Mouse (Mus musculus): ENCODE measurements around the gene Shmt2. TPM values are rescaled to one million over a fixed set of nuclear protein-coding genes. Genes with fewer than 3 reads are reported as not detected.

Gene Shmt2
- polyA plus RNA-seq, 1 experiment from 2014 or later = 116 TPM

- Histone ChIP-seq H3K9ac (no peak overlapping the region), H3K27me3 (peaks cover 99% of the 10 kb centered on the region), H3K9me3 (replicated peaks) (no peaks in the 10 kb centered on the region), H3K4me1 (peaks cover 62% of the 10 kb centered on the region), H3K36me3 (no peaks in the 10 kb centered on the region), H3K4me2 (replicated peaks) (no peak overlapping the region; the same call in 1 of the 2 replicates), H3K4me3 (replicated peaks) (no peak overlapping the region), H3K27ac (replicated peaks) (no peak overlapping the region)
- ATAC-seq (ENCODE audit: insufficient number of reproducible peaks, low FRiP score, low TSS enrichment, low read depth) = no peak
- whole genome bisulfite sequencing = 7% methylated on average over 4 of the region's 4 CpGs
These were observed 9.3 kb upstream of the Shmt2 start for GRCm38 (mm10) chr10:127531548-127531947.

- Histone ChIP-seq H3K27ac (replicated peaks) (no peak overlapping the region), H3K27me3 (peaks cover 99% of the 10 kb centered on the region), H3K4me1 (peaks cover 68% of the 10 kb centered on the region), H3K36me3 (no peaks in the 10 kb centered on the region), H3K4me3 (replicated peaks) (no peak overlapping the region), H3K9me3 (replicated peaks) (no peaks in the 10 kb centered on the region), H3K4me2 (replicated peaks) (peak overlapping the region; percentile 29; the same call in 1 of the 2 replicates), H3K9ac (no peak overlapping the region)
- under 1% methylated on average over 21 of the region's 25 CpGs for WGBS
- no peak for ATAC-seq (ENCODE audit: insufficient number of reproducible peaks, low FRiP score, low TSS enrichment, low read depth)
These were observed 8.7 kb upstream of the Shmt2 start for GRCm38 (mm10) chr10:127530945-127531344.

GRCm38 (mm10) chr10:127527481-127527880 is 5.2 kb upstream of the Shmt2 start:
- no peak overlapping the region for H3K27ac ChIP-seq (replicated peaks)
- H3K9me3 ChIP-seq (replicated peaks) = no peaks in the 10 kb centered on the region
- ATAC-seq (ENCODE audit: insufficient number of reproducible peaks, low FRiP score, low TSS enrichment, low read depth) = no peak
- WGBS = 9% methylated on average over 17 of the region's 17 CpGs
- no peak overlapping the region for H3K9ac ChIP-seq
- no peak overlapping the region for H3K4me3 ChIP-seq (replicated peaks)
- peaks cover 89% of the 10 kb centered on the region for H3K27me3 ChIP-seq
- no peaks in the 10 kb centered on the region for H3K36me3 ChIP-seq
- peaks cover 64% of the 10 kb centered on the region for H3K4me1 ChIP-seq
- H3K4me2 ChIP-seq (replicated peaks) = no peak overlapping the region

- H3K27me3 ChIP-seq = peaks cover 81% of the 10 kb centered on the region
- H3K4me3 ChIP-seq (replicated peaks) = peak overlapping the region; percentile 28
- WGBS = 2% methylated on average over 26 of the region's 26 CpGs
- H3K36me3 ChIP-seq = no peaks in the 10 kb centered on the region
- H3K4me2 ChIP-seq (replicated peaks) = peak overlapping the region; percentile 44
- peaks cover 61% of the 10 kb centered on the region for H3K4me1 ChIP-seq
- H3K27ac ChIP-seq (replicated peaks) = no peak overlapping the region
- no peak for ATAC-seq (ENCODE audit: insufficient number of reproducible peaks, low FRiP score, low TSS enrichment, low read depth)
- no peaks in the 10 kb centered on the region for H3K9me3 ChIP-seq (replicated peaks)
- H3K9ac ChIP-seq = no peak overlapping the region
These were observed 4.4 kb upstream of the Shmt2 start for GRCm38 (mm10) chr10:127526681-127527080.

GRCm38 (mm10) chr10:127526048-127526447 is 3.8 kb upstream of the Shmt2 start:
- peaks cover 62% of the 10 kb centered on the region for H3K4me1 ChIP-seq
- no peaks in the 10 kb centered on the region for H3K36me3 ChIP-seq
- no peaks in the 10 kb centered on the region for H3K9me3 ChIP-seq (replicated peaks)
- H3K4me2 ChIP-seq (replicated peaks) = peak overlapping the region; percentile 44
- peak overlapping the region; percentile 28 for H3K4me3 ChIP-seq (replicated peaks)
- 2% methylated on average over 26 of the region's 26 CpGs for WGBS
- no peak overlapping the region for H3K9ac ChIP-seq
- no peak overlapping the region for H3K27ac ChIP-seq (replicated peaks)
- ATAC-seq (ENCODE audit: insufficient number of reproducible peaks, low FRiP score, low TSS enrichment, low read depth) = no peak
- peaks cover 74% of the 10 kb centered on the region for H3K27me3 ChIP-seq

- 2% methylated on average over 23 of the region's 23 CpGs for WGBS
- no peaks in the 10 kb centered on the region for H3K9me3 ChIP-seq (replicated peaks)
- H3K4me2 ChIP-seq (replicated peaks) = peak overlapping the region; percentile 25; the same call in 1 of the 2 replicates
- no peak overlapping the region for H3K9ac ChIP-seq
- peaks cover 61% of the 10 kb centered on the region for H3K4me1 ChIP-seq
- peaks cover 6% of the 10 kb centered on the region; the same call in 1 of the 2 replicates for H3K36me3 ChIP-seq
- H3K27ac ChIP-seq (replicated peaks) = no peak overlapping the region
- no peak overlapping the region; the same call in 1 of the 2 replicates for H3K4me3 ChIP-seq (replicated peaks)
- no peak for ATAC-seq (ENCODE audit: insufficient number of reproducible peaks, low FRiP score, low TSS enrichment, low read depth)
- peaks cover 61% of the 10 kb centered on the region for H3K27me3 ChIP-seq
These were observed 2.5 kb upstream of the Shmt2 start for GRCm38 (mm10) chr10:127524646-127525255.

- Histone ChIP-seq H3K4me3 (replicated peaks) (peak overlapping the region; percentile 66), H3K4me2 (replicated peaks) (peak overlapping the region; percentile 87), H3K36me3 (peaks cover 26% of the 10 kb centered on the region), H3K9me3 (replicated peaks) (no peaks in the 10 kb centered on the region), H3K27me3 (peaks cover 33% of the 10 kb centered on the region), H3K9ac (peak overlapping the region; percentile 50), H3K27ac (replicated peaks) (no peak overlapping the region; the same call in 1 of the 2 replicates), H3K4me1 (peaks cover 58% of the 10 kb centered on the region)
- 7% methylated on average over 12 of the region's 12 CpGs for WGBS
- ATAC-seq (ENCODE audit: insufficient number of reproducible peaks, low FRiP score, low TSS enrichment, low read depth) = no peak
These were observed 598 bp downstream of the Shmt2 start for GRCm38 (mm10) chr10:127521611-127522080.

GRCm38 (mm10) chr10:127520714-127521357 is 1.4 kb downstream of the Shmt2 start:
- Histone ChIP-seq H3K4me3 (replicated peaks) (peak overlapping the region; percentile 66), H3K27ac (replicated peaks) (no peak overlapping the region), H3K9me3 (replicated peaks) (no peaks in the 10 kb centered on the region), H3K36me3 (peaks cover 26% of the 10 kb centered on the region), H3K4me2 (replicated peaks) (peak overlapping the region; percentile 87), H3K9ac (peak overlapping the region; percentile 4; the same call in 1 of the 2 replicates), H3K27me3 (peaks cover 29% of the 10 kb centered on the region), H3K4me1 (peaks cover 58% of the 10 kb centered on the region)
- WGBS = 85% methylated on average over 20 of the region's 20 CpGs
- ATAC-seq (ENCODE audit: insufficient number of reproducible peaks, low FRiP score, low TSS enrichment, low read depth) = no peak

- Histone ChIP-seq H3K9me3 (replicated peaks) (no peaks in the 10 kb centered on the region), H3K9ac (no peak overlapping the region), H3K27me3 (peaks cover 29% of the 10 kb centered on the region), H3K4me1 (peaks cover 58% of the 10 kb centered on the region), H3K36me3 (peaks cover 26% of the 10 kb centered on the region), H3K27ac (replicated peaks) (no peak overlapping the region), H3K4me3 (replicated peaks) (no peak overlapping the region), H3K4me2 (replicated peaks) (no peak overlapping the region)
- 92% methylated on average over 37 of the region's 37 CpGs for WGBS
- no peak for ATAC-seq (ENCODE audit: insufficient number of reproducible peaks, low FRiP score, low TSS enrichment, low read depth)
These were observed 2.1 kb downstream of the Shmt2 start for GRCm38 (mm10) chr10:127519903-127520713.

- Histone ChIP-seq H3K9ac (no peak overlapping the region), H3K4me1 (peaks cover 58% of the 10 kb centered on the region), H3K27me3 (peaks cover 29% of the 10 kb centered on the region), H3K27ac (replicated peaks) (no peak overlapping the region), H3K4me3 (replicated peaks) (no peak overlapping the region), H3K36me3 (peaks cover 26% of the 10 kb centered on the region), H3K9me3 (replicated peaks) (no peaks in the 10 kb centered on the region), H3K4me2 (replicated peaks) (no peak overlapping the region)
- ATAC-seq (ENCODE audit: insufficient number of reproducible peaks, low FRiP score, low TSS enrichment, low read depth) = no peak
- 93% methylated on average over 26 of the region's 26 CpGs for whole genome bisulfite sequencing
These were observed 3.1 kb downstream of the Shmt2 start for GRCm38 (mm10) chr10:127519041-127519701.
